Mouse (Mus musculus): ENCODE data around the gene Plppr4. TPM values are rescaled to one million over a fixed set of nuclear protein-coding genes. Genes with fewer than 3 reads are reported as not detected.

Plppr4 gene
- polyA plus RNA-seq, 1 experiment from 2014 or later: 0.07 TPM

- ATAC-seq (ENCODE audit: insufficient number of reproducible peaks, low FRiP score, low TSS enrichment, low read depth): no peak
- Histone ChIP-seq H3K9ac (ENCODE audit: low read length) (no peak overlapping the region), H3K27me3 (ENCODE audit: control insufficient read depth, insufficient read depth, low read length) (no peaks in the 10 kb centered on the region), H3K4me2 (ENCODE audit: low read depth, severe bottlenecking) (no peak overlapping the region), H3K4me3 (ENCODE audit: low read depth, low read length) (no peak overlapping the region), H3K36me3 (ENCODE audit: control insufficient read depth, insufficient read depth, low read length) (no peaks in the 10 kb centered on the region), H3K9me3 (ENCODE audit: control insufficient read depth, low read length) (no peaks in the 10 kb centered on the region), H3K4me1 (ENCODE audit: control insufficient read depth, insufficient read depth, low read length) (no peaks in the 10 kb centered on the region), H3K27ac (replicated peaks; ENCODE audit: low read depth, low read length) (no peak overlapping the region)
- WGBS: 86% methylated on average over 1 of the region's 1 CpGs
- no peak for DNase-seq (ENCODE audit: low spot score)
Observed at GRCm38 (mm10) chr3:117346351-117346750, 14.3 kb downstream of the Plppr4 start.

GRCm38 (mm10) chr3:117331502-117331901, 29.2 kb downstream of the Plppr4 start:
- H3K27me3 ChIP-seq (ENCODE audit: control insufficient read depth, insufficient read depth, low read length): no peaks in the 10 kb centered on the region
- H3K4me2 ChIP-seq (ENCODE audit: low read depth, severe bottlenecking): no peak overlapping the region
- DNase-seq (ENCODE audit: low spot score) (no peak), ATAC-seq (ENCODE audit: insufficient number of reproducible peaks, low FRiP score, low TSS enrichment, low read depth) (no peak)
- H3K9ac ChIP-seq (ENCODE audit: low read length): no peak overlapping the region
- H3K9me3 ChIP-seq (ENCODE audit: control insufficient read depth, low read length): no peaks in the 10 kb centered on the region
- 89% methylated on average over 10 of the region's 10 CpGs for WGBS
- no peak overlapping the region for H3K4me3 ChIP-seq (ENCODE audit: low read depth, low read length)
- H3K4me1 ChIP-seq (ENCODE audit: control insufficient read depth, insufficient read depth, low read length): no peaks in the 10 kb centered on the region
- no peak overlapping the region for H3K27ac ChIP-seq (replicated peaks; ENCODE audit: low read depth, low read length)
- H3K36me3 ChIP-seq (ENCODE audit: control insufficient read depth, insufficient read depth, low read length): no peaks in the 10 kb centered on the region

GRCm38 (mm10) chr3:117329485-117329884, 31.2 kb downstream of the Plppr4 start:
- no peak overlapping the region for H3K4me3 ChIP-seq (ENCODE audit: low read depth, low read length)
- no peaks in the 10 kb centered on the region for H3K27me3 ChIP-seq (ENCODE audit: control insufficient read depth, insufficient read depth, low read length)
- no peaks in the 10 kb centered on the region for H3K36me3 ChIP-seq (ENCODE audit: control insufficient read depth, insufficient read depth, low read length)
- ATAC-seq (ENCODE audit: insufficient number of reproducible peaks, low FRiP score, low TSS enrichment, low read depth) (no peak), DNase-seq (ENCODE audit: low spot score) (no peak)
- H3K9me3 ChIP-seq (ENCODE audit: control insufficient read depth, low read length): no peaks in the 10 kb centered on the region
- no peak overlapping the region for H3K9ac ChIP-seq (ENCODE audit: low read length)
- 83% methylated on average over 6 of the region's 6 CpGs for WGBS
- no peak overlapping the region for H3K27ac ChIP-seq (replicated peaks; ENCODE audit: low read depth, low read length)
- no peak overlapping the region for H3K4me2 ChIP-seq (ENCODE audit: low read depth, severe bottlenecking)
- H3K4me1 ChIP-seq (ENCODE audit: control insufficient read depth, insufficient read depth, low read length): no peaks in the 10 kb centered on the region

- H3K4me2 ChIP-seq (ENCODE audit: low read depth, severe bottlenecking): no peak overlapping the region
- no peaks in the 10 kb centered on the region for H3K9me3 ChIP-seq (ENCODE audit: control insufficient read depth, low read length)
- H3K36me3 ChIP-seq (ENCODE audit: control insufficient read depth, insufficient read depth, low read length): no peaks in the 10 kb centered on the region
- no peak overlapping the region for H3K4me3 ChIP-seq (ENCODE audit: low read depth, low read length)
- no peak overlapping the region for H3K9ac ChIP-seq (ENCODE audit: low read length)
- no peak for DNase-seq (ENCODE audit: low spot score)
- H3K4me1 ChIP-seq (ENCODE audit: control insufficient read depth, insufficient read depth, low read length): no peaks in the 10 kb centered on the region
- WGBS: 83% methylated on average over 5 of the region's 5 CpGs
- no peak for ATAC-seq (ENCODE audit: insufficient number of reproducible peaks, low FRiP score, low TSS enrichment, low read depth)
- no peaks in the 10 kb centered on the region for H3K27me3 ChIP-seq (ENCODE audit: control insufficient read depth, insufficient read depth, low read length)
- H3K27ac ChIP-seq (replicated peaks; ENCODE audit: low read depth, low read length): no peak overlapping the region
Observed at GRCm38 (mm10) chr3:117326551-117326950, 34.1 kb downstream of the Plppr4 start.

- H3K9ac ChIP-seq (ENCODE audit: low read length): no peak overlapping the region
- no peaks in the 10 kb centered on the region for H3K9me3 ChIP-seq (ENCODE audit: control insufficient read depth, low read length)
- no peak overlapping the region for H3K4me2 ChIP-seq (ENCODE audit: low read depth, severe bottlenecking)
- H3K36me3 ChIP-seq (ENCODE audit: control insufficient read depth, insufficient read depth, low read length): no peaks in the 10 kb centered on the region
- no peaks in the 10 kb centered on the region for H3K27me3 ChIP-seq (ENCODE audit: control insufficient read depth, insufficient read depth, low read length)
- no peak overlapping the region for H3K27ac ChIP-seq (replicated peaks; ENCODE audit: low read depth, low read length)
- ATAC-seq (ENCODE audit: insufficient number of reproducible peaks, low FRiP score, low TSS enrichment, low read depth) (no peak), DNase-seq (ENCODE audit: low spot score) (no peak)
- 81% methylated on average over 3 of the region's 3 CpGs for WGBS
- no peaks in the 10 kb centered on the region for H3K4me1 ChIP-seq (ENCODE audit: control insufficient read depth, insufficient read depth, low read length)
- no peak overlapping the region for H3K4me3 ChIP-seq (ENCODE audit: low read depth, low read length)
Observed at GRCm38 (mm10) chr3:117319671-117320070, 41.0 kb downstream of the Plppr4 start.

- Histone ChIP-seq H3K9ac (ENCODE audit: low read length) (no peak overlapping the region), H3K36me3 (ENCODE audit: control insufficient read depth, insufficient read depth, low read length) (no peaks in the 10 kb centered on the region), H3K4me2 (ENCODE audit: low read depth, severe bottlenecking) (no peak overlapping the region), H3K27ac (replicated peaks; ENCODE audit: low read depth, low read length) (no peak overlapping the region), H3K9me3 (ENCODE audit: control insufficient read depth, low read length) (no peaks in the 10 kb centered on the region), H3K4me3 (ENCODE audit: low read depth, low read length) (no peak overlapping the region), H3K27me3 (ENCODE audit: control insufficient read depth, insufficient read depth, low read length) (no peaks in the 10 kb centered on the region), H3K4me1 (ENCODE audit: control insufficient read depth, insufficient read depth, low read length) (no peaks in the 10 kb centered on the region)
- DNase-seq (ENCODE audit: low spot score) (no peak), ATAC-seq (ENCODE audit: insufficient number of reproducible peaks, low FRiP score, low TSS enrichment, low read depth) (no peak)
- 87% methylated on average over 4 of the region's 4 CpGs for WGBS
Observed at GRCm38 (mm10) chr3:117313339-117313738, 47.3 kb downstream of the Plppr4 start.

GRCm38 (mm10) chr3:117312097-117312496, 48.6 kb downstream of the Plppr4 start:
- H3K4me3 ChIP-seq (ENCODE audit: low read depth, low read length): no peak overlapping the region
- H3K36me3 ChIP-seq (ENCODE audit: control insufficient read depth, insufficient read depth, low read length): no peaks in the 10 kb centered on the region
- ATAC-seq (ENCODE audit: insufficient number of reproducible peaks, low FRiP score, low TSS enrichment, low read depth) (no peak), DNase-seq (ENCODE audit: low spot score) (no peak)
- H3K27ac ChIP-seq (replicated peaks; ENCODE audit: low read depth, low read length): no peak overlapping the region
- H3K27me3 ChIP-seq (ENCODE audit: control insufficient read depth, insufficient read depth, low read length): no peaks in the 10 kb centered on the region
- H3K9me3 ChIP-seq (ENCODE audit: control insufficient read depth, low read length): no peaks in the 10 kb centered on the region
- H3K4me1 ChIP-seq (ENCODE audit: control insufficient read depth, insufficient read depth, low read length): no peaks in the 10 kb centered on the region
- H3K4me2 ChIP-seq (ENCODE audit: low read depth, severe bottlenecking): no peak overlapping the region
- WGBS: 89% methylated on average over 7 of the region's 7 CpGs
- no peak overlapping the region for H3K9ac ChIP-seq (ENCODE audit: low read length)

GRCm38 (mm10) chr3:117310801-117311368, 49.8 kb downstream of the Plppr4 start:
- 79% methylated on average over 2 of the region's 2 CpGs for whole genome bisulfite sequencing
- Histone ChIP-seq H3K27me3 (ENCODE audit: control insufficient read depth, insufficient read depth, low read length) (no peaks in the 10 kb centered on the region), H3K9ac (ENCODE audit: low read length) (no peak overlapping the region), H3K4me2 (ENCODE audit: low read depth, severe bottlenecking) (no peak overlapping the region), H3K9me3 (ENCODE audit: control insufficient read depth, low read length) (no peaks in the 10 kb centered on the region), H3K4me3 (ENCODE audit: low read depth, low read length) (no peak overlapping the region), H3K27ac (replicated peaks; ENCODE audit: low read depth, low read length) (no peak overlapping the region), H3K36me3 (ENCODE audit: control insufficient read depth, insufficient read depth, low read length) (no peaks in the 10 kb centered on the region), H3K4me1 (ENCODE audit: control insufficient read depth, insufficient read depth, low read length) (no peaks in the 10 kb centered on the region)
- no peak for ATAC-seq (ENCODE audit: insufficient number of reproducible peaks, low FRiP score, low TSS enrichment, low read depth)
- no peak for DNase-seq (ENCODE audit: low spot score)

GRCm38 (mm10) chr3:117309580-117309910, 51.1 kb downstream of the Plppr4 start:
- DNase-seq (ENCODE audit: low spot score) (no peak), ATAC-seq (ENCODE audit: insufficient number of reproducible peaks, low FRiP score, low TSS enrichment, low read depth) (no peak)
- Histone ChIP-seq H3K4me2 (ENCODE audit: low read depth, severe bottlenecking) (no peak overlapping the region), H3K9ac (ENCODE audit: low read length) (no peak overlapping the region), H3K27ac (replicated peaks; ENCODE audit: low read depth, low read length) (no peak overlapping the region), H3K27me3 (ENCODE audit: control insufficient read depth, insufficient read depth, low read length) (no peaks in the 10 kb centered on the region), H3K4me3 (ENCODE audit: low read depth, low read length) (no peak overlapping the region), H3K36me3 (ENCODE audit: control insufficient read depth, insufficient read depth, low read length) (no peaks in the 10 kb centered on the region), H3K4me1 (ENCODE audit: control insufficient read depth, insufficient read depth, low read length) (no peaks in the 10 kb centered on the region), H3K9me3 (ENCODE audit: control insufficient read depth, low read length) (no peaks in the 10 kb centered on the region)
- WGBS: 98% methylated on average over 3 of the region's 3 CpGs

All from limb, embryonic 11.5 days (tissue).